Mouse (Mus musculus) lung, postnatal 0 days (tissue): ENCODE measurements at regions not wholly inside any gene's neighbourhood (a gene's known extent, or its start where the extent isn't known, plus 50 kb on each side); places are given as distances from the start of the nearest gene placed in this dataset.

Experiments used
- CTCF ChIP-seq: IDR thresholded peaks from 2 replicates; pipeline ENCODE4 v1.5.1; 2016; ENCODE audit warnings: antibody characterized with exemption, mild to moderate bottlenecking
- EP300 ChIP-seq: IDR thresholded peaks from 2 replicates; pipeline ENCODE4 v1.6.1; 2016; ENCODE audit warnings: antibody characterized with exemption, mild to moderate bottlenecking, control low read depth

- TF ChIP-seq CTCF, result no peak
- no peak for TF ChIP-seq EP300
Observed at GRCm38 (mm10) chr12:77997916-77998315, 196.1 kb upstream of the Gm6657 start.
